Mouse (Mus musculus): ENCODE results near the gene Igfbp6.

The Igfbp6 gene

DNA sequence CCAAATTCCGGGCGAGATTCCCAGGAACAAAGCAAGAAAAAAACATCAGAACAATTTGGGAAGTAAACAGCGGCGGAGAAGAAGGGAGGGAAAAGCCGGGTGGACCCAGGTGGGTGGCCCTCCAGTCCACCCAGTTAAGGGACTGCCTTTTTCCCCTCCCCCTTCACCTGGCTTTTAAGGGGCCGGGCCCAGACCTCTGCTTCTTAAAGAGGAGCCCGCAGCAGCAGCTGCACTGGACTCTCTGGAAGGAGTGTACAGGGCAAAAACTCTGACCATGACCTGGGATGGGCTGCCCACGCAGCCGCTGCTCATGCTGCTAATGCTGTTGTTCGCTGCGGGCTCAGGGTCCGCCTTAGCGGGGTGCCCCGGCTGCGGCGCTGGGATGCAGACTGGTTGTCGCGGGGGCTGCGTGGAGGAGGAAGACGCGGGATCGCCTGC is at the start of gene Igfbp6:
TSS of gene Igfbp6 (plus strand) at position 89 of the 438 bp plus-strand sequence.
- no peak for DNase-seq

DNA sequence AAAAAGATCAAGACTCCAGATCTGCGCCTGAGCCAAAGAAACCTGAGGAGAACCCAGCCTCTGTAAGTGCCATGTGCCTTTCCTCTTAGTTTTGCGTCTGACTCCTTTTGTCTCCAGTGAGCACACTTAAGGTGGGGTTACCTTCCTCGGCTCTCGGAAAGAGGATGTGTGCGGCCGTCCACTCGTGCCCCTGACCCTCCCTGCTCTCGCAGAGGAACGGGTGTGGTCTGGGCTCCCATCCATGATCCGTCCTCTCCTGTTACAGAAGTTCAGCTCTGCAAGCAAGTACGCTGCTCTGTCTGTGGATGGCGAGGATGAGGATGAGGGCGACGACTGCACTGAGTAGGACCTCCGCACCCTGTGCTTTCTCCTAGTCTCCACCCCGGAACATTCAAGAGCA is 49.2 kb upstream of the Igfbp6 start:
- DNase-seq: no peak

DNA sequence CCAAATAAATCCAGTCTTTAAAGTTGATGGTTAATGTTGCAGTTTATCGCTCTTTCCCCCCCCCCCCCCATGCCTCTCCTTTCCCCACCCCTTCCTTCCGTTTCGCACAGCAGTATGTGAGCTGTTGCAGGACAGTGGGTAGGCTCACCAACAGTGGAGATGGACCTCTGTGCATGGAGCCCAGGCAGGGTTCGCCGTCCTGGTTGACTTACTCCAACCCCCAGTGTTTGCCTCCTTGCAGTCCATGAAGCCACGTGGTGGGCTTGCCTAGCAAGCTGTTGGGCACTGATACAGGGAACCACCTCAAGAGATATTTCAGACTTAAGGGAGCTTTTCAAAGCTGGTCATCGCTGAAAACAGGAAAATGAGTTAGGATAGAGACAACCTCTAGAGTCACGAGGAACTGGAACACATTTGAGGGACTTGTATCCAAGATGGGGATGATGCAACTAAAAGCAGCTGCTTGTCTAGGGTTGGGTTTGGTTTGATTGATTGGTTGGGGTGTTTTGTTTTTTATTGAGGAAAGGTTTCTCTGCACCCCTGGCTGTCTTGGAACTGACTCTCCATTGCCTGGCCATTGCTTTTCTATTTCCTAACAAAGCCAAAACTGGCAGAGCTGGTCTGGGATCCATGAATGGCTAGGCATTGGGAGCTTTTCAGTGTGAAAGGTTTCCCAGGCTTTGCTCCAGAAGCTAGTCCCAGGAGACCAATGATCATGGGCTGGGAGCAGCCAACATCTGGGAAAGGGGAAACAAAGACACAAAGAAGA is 46.8 kb upstream of the Igfbp6 start:
- DNase-seq: no peak

DNA sequence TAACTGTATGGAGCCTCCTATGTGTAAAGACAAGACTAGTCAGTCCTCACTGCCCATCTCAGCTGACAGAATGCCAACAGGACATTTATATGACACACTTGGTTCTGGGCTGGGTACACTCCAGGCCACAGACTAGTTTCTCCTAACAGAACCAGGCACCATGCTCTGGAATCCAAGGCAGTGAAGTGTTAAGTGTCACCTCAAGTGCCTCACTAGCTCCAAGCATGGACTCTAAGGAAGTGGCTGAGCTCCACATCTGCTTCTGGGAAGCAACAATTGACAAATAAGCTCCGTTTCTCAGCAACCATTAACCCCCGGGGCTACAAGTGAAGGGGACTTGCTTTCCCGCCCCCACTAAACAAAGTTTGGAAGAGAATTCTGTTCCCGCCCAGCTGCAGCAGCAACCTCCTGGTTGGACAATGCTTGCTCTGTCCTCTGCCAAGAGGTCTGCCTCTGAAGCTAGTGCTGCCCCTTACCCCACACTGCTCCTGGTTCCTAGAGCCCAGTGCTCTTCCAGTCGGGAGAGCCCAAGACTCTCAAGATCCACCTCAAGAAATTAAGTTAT is 46.1 kb upstream of the Igfbp6 start:
- no peak for DNase-seq

DNA sequence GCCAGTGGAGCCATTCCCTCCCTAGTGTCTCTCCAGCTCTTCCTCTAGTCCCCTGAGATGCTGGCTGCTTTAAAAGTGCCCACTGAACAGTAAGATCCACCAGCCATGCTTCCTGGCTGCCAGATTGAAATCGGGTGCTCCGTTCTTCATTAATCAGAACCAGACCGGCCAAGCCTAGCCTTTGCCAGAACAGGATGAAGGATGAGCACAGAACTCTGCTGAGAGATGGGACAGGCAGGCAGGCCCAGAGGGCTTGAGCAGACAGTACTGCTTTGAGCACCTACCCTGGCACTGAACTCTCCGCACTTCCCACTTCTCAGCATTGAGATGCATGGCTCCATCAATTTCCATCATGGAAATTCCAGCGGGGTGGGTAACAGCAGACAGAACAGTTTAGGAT is 44.9 kb upstream of the Igfbp6 start:
- peak in 1 of 2 experiments; percentile 11 for DNase-seq

DNA sequence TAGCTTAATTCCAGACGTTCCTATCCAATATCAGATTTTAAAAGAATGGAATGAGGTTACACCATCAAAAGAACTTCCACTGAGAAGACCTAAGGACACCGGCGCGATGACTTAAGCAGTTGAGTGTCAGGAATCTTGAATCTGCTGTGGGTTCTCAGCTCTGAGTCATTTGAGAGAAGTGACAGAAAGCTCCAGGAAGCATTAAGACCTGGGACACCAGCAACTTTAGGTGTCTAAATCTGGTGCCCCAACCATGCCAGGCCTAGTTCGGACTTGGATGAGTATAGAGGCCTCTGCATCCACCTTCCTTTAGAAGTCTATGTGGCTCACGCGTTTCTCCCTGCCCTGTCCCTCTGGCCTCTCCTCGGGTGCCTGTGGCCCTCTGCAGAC is 44.4 kb upstream of the Igfbp6 start:
- DNase-seq: no peak

DNA sequence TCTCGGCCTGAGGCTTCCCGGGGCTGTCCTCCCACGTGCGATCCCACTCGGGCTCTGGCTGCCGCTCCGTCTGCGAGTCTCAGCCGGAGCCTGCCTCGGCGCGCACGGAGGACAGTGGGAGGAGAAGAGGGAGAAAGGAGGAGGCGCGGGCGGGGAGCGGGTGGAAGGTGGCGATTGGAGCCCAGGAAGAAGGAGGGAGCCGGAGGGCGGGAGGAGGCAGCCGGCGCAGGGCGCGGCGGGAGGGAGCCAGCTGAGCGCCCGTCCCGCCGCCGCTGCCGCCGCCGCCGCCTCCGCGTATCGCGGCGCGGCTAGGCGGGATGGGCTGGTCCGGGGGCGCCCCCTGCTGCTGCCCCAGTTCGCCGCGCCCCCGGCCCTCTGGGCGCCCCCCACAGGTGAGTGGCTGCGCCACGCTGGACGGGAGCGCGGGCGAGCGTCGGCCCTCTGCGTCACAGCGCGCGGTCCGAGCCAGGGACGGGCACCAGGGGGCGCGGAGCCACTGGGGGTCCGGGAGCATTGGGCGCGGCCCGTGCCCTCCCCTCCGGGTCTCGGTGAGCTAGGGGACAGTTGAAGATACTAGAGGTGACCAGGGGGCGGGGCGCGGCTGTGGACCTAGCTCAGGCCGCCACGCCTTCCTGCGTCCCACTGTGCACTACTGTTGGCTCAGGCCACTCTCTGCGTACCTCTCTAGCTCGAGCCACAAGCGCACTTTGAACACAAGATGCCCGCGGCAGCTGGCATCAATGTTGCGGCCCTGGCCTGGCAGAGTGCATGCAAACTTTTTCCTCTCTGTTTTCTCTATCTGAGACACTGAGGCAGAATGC is 43.8 kb upstream of the Igfbp6 start, which contains the start of gene Tns2:
TSS of gene Tns2 (plus strand) at position 253 of the 821 bp plus-strand sequence.
- DNase-seq: peak; percentile 76 to 85

DNA sequence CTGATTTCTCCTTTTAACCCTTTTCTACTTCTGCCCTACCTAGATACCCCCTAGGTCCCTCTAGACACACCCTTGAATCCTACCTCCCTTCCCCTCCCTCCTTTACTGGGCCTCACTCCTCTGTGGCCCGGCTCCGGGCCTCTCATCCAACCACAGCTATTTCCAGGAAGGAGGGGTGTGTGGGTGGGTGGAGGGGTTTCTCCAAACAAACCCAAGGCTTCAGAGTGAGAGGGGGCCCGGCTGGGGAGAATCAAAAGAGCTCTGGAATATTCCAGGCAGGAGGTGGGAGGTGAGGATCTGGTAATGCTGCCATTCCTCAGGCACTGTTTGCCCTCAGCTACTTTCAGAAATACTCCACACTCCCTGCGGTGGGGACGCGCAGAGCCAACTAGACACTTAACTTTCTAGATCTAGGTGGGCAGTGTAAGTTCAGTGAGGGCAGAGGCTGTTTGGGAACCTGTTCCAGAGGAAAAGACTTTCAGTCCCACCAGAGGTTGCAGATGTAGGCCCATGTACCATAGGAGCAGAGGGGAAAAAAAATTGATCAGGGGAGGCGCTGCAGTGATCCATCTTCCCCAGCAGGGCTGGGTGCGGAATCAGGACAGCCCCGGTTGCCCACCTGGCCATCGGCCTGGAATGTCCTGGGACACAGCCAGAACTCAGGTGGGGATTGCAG is 43.0 kb upstream of the Igfbp6 start:
- DNase-seq: peak; percentile 8 to 30

DNA sequence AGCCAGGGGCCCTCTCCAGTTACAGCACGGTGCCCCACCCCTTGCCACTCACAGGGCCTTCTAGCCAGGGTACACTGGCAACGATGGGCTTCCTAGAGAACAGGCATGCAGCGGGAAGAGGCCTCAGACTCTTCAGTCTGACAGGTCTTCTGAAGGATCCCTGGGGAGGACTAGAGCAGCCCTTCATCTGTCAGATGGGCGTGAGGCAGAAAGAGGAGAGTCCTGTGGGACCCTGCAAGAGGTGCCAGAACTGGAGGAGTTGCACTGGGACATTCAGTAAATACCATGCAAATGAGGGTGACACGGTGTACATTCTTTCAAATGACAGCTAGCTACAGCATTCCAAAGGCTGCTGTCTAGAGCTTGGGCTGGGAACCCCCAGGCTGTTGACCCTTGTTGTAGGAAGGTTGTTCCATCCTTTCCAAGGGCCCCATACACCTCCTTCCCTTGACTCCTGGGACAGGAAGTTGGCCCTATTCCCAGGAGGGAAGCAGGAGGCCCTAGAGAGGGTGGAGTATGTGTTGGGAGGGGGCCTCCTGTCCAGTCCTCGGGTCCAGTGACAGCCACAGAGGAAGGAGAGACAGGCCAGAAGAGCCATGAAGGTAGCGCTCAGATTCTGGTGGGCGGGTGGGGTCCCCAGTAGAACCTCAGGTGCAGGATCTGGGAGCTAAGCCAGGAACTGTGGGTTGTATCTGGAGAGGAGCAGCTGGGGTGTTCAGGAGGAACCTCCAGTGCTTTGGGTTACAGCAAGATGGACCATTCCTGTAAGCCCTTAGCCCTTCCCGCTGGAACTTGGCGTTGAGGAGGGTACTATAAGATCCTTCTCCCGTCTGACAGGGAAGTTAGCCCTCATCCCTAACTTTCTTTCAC is 42.3 kb upstream of the Igfbp6 start:
- peak; percentile 14 to 18 for DNase-seq

DNA sequence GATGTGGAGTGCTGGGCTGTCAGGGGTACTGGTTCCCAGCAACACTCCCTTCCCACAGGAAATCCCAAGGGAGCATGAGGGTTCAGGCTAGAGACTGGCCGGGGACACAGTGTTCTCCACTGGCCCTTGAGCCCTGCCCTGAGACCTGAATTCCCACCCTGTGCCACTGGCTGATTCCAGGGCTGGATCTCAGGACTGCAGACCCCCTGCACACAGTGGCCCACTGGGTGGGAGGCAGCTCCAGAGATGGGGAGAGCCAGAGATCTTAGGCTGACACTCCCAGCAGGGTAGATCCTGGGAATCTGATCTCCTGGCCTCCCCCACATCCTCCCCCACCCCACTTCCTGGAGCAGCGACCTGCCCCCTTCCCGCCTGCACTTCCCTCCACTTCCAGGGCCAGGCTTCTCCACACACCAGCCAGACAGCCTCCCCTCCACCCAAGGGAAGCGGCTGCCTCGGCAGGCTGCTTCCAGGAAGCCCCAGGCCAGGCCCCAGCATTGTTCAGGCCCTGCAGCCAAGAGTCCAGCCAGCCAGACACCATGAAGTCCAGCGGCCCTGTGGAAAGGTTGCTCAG is 41.5 kb upstream of the Igfbp6 start:
- DNase-seq: no peak

DNA sequence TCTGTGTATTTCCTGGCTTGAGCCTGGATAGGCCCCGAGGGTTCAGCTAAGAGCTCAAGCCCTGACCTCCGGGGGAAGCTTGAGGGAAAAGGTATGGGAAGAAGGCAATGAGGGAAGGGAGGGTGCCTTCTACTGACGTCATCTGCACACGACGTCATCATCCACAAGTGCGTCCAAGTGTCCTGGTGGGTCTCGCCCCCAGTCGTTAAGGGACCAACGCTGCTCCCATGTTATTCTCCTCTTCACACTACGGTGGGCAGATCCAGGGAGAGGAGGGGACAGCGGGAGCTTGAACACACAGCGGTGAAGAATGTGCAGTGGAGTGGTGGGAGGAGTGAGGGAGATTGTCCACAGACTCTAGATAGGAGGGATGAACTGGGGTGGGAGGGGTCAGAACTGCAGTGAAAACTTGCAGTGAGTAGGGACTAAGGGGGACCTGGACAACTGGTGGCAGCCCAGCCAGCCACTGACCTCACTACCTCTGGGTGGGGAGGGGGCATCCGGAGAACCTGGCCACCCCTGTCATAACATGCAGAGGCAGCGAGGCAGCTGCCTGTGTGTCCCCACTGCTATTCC is 40.7 kb upstream of the Igfbp6 start:
- peak in 1 of 2 experiments; percentile 7 for DNase-seq

DNA sequence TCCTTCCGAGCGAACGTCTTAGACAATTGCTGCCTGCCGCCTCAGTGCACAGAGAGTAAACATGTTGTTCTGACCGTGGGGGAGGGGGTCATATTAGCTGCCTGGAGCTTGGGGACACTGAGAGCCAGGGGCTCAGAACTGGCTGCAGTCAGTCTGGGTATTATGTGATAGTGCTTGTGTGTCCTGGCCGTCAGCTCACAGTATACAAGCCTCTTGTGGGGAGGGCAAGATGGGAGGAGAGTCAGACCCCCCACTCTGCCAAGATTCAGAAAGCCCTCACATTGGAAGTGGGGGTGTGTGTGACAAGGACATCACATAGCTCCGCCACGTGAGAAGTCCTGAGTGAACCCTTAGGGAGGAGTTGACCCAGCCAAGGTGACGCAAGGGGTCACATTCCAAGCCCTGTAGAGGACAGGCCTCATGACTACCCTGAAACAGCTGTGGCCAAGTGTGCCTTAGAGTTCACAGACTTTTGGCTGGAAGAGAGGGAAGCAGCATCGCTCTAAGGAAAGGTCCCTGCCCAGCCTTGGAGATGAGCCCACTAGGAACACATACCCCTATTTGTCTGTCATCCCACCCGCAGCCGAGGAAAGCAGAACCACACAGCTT is 40.1 kb upstream of the Igfbp6 start:
- DNase-seq: peak in 1 of 2 experiments; percentile 8

DNA sequence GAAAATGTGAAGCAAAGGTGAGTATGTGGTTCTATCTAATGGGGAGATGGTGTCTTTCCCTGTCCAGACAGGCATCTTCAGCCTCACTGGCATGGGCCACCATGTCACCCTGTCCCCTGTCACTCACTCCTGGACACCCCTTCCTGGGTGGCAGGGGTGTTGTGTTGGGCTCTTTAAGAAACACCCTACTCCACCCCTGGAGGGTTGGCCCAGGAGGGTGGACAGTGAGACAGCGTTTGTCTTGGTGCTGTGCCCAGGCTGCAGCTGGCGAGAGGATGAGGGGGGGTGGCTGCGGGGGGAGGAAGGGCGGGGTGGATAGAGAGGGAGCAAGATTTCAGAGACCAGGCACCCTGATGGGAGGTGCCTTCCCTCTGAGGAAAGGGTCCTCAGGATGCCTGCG is 38.8 kb upstream of the Igfbp6 start:
- DNase-seq: peak in 1 of 2 experiments; percentile 17

DNA sequence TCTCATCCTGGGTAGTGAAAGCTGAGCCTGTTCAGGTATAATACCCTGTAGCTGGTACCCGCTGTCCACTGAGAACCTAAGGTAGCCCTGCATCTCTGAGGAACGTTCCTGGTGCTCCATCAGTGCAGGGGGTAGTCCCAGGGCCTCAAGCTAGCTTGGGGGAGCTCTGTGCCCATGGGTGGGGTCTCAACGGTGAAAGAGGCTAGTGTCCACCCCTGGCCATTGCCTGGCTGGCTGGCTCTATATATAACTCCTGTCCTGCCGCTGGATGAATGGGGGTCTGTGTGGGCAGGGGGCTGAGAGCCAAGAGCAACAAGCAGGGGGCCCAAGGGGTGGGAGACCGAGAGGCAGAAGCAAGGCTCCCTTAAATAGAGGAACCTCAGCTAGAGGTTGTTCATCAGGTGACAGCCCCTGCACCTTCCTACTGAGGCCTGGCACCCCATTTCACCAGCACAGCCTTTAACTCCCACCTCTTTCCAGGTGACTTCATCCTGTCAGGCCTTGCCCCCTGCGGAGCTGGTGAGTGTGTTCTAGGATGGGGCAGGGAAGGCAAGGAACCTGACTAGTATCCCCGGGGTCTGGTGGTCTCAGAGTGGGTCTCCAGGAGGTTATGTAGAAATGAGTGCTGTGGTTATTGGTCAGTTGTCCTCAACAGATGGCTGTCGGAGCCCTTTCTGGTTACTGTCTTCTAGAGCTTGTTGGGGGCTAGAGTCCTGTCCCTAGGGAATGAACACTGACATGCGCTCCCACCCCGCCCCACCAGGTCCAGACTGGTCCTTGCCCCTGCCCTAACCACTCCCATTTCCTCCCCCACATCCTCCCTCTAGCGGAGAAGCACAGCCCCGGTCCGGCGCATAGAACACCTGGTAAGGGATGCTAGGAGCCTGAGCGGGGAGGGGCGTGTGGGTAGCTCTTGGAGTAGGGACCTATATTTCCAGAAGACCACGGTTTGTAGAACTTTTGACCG is 38.1 kb upstream of the Igfbp6 start:
- peak in 1 of 2 experiments; percentile 45 for DNase-seq

DNA sequence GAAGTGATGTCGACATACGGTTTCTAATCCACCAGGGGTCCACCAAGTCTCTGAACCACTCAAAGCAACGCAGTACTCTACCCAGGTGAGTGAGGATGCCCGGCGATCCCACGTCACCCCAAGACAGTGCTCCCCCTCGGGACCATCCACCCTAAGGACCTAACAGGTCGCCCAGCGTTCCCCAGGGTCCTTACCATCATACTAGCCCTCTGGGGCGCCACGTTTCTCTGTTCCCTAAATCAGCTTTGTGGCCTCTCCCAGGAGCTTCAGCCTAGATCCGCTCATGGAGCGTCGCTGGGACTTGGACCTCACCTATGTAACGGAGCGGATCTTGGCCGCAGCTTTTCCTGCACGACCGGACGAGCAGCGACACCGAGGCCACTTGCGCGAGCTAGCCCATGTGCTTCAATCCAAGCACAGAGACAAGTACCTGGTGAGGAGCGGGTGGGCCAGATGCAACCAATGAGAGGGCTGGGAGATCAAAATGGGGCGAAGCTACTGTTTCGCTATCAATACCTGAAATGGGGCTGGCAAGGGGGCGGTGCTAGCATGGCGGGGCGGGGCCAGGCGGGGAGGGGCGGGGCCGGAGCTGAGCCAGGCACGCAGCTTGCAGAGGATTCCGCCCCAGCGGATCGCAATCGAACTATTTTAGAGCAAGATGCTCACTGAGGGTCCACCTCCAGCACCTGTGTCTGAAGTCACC is 37.3 kb upstream of the Igfbp6 start:
- peak; percentile 32 to 57 for DNase-seq

DNA sequence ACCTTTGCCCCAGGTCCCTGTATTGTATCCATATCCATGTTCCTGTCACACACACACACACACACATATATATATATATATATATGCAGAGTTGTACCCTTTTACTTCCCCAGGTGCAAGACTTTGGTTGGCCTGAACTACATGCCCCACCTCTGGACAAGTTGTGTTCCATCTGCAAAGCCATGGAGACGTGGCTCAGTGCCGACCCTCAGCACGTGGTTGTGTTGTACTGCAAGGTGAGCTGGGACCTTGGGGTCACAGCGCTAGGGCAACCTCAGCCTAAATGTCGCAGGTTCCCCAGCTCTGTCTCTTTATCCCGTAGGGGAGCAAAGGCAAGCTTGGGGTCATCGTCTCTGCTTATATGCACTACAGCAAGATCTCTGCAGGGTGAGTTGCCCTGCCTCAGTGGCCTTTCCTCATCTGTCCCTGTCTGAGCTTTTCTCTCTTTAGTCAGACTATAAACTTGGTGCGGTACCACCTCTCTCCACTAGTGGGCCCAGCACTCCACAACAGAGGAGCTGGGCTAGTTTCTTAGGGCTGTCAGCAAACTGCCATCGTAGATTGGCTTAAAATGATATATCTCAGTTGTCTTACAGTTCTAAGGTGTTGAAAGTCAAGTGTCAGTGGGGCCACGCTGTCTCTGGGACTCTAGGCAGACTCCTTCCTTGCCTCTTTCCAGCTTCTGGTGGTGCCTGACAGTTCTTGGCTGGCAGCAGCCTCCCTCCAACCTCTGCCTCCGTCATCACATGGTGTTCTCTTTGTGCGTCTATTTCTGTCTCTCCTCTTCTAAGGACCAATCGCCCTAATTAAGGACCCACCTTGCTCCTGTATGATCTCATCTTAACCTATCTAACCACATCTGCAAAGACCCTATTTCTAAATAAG is 36.2 kb upstream of the Igfbp6 start:
- DNase-seq: peak; percentile 85

DNA sequence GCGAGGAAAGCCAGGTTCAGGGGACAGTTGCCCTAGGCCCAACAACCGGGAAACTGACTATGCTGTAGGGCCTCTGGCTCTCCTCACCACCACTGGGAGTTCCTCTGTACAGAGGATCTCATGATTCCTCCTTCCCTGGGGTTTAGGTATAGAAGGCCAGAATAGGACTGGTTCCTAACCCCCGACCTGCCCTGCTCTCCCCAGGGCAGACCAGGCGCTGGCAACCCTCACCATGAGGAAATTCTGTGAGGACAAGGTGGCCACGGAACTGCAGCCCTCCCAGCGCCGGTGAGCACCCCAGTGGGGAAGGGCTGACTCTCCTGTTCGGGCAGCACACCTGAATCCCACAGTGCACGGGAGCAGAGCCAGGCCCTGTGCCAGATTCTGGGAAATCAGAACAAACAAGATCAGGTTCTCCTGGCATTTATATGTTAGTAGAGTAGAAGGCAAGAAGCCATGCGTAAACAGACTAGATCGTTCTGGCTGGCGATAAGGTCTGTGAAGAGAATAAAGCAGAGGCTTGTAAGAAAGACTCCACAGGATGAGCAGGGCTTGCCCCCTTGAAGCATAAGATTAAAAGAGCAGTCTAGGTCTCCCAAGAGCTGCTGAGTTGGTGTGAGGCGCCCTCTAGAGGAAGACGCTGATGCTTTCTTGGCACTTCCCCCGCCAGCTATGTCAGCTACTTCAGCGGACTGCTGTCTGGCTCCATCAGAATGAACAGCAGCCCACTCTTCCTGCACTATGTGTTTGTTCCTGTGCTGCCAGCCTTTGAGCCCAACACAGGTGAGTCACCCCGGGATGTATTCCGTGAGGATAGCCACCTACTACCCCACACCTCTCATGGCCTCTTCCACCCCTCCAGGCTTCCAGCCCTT is 35.3 kb upstream of the Igfbp6 start:
- peak; percentile 84 to 88 for DNase-seq

Data from cerebellum, adult 18-20 months (tissue).